Comparison of ENCODE assay signal across 9 mouse cellular contexts in genomic region chr5:114467430-114467829, GRCm38 (mm10). TPM values are rescaled to one million over a fixed set of nuclear protein-coding genes. Genes with fewer than 3 reads are reported as not detected.
A peak's percentile ranks its signal among the peaks of the same experiment; 100 is the strongest.
DNase-seq lines count a peak whose midpoint lies in the region; ATAC-seq and TF ChIP-seq lines count a peak whose summit lies in the region.
"Had no signal": no experiment of that assay in that cellular context is flagged by ENCODE, and none has a peak within 500 bp of the region (broad histone marks: within the 10 kb centered on the region; RNA-seq: fewer than 3 reads in every experiment).

No protein-coding gene starts in this region.

- peak overlapping the region; percentile 84 for H3K27ac ChIP-seq in embryonic facial prominence, embryonic 11.5 days (replicated peaks; ENCODE audit: low read depth, low read length)
- H3K27ac ChIP-seq in heart, embryonic 11.5 days (ENCODE audit: low read depth, low read length), result peak overlapping the region; percentile 78
- H3K27ac ChIP-seq in limb, embryonic 14.5 days (replicated peaks; ENCODE audit: low read depth, low read length), result 0 out of 2 replicates have a peak overlapping the region, but pooled peaks have one; percentile 39
- peak overlapping the region; percentile 83 for H3K27ac ChIP-seq in midbrain, embryonic 16.5 days (ENCODE audit: low read length)
- H3K27ac ChIP-seq: macrophage had no signal

- WGBS in embryonic facial prominence, embryonic 11.5 days, result 0% methylated on average over 11 of the region's 13 CpGs
- WGBS in heart, embryonic 11.5 days (ENCODE audit: insufficient replicate concordance), result 2% methylated on average over 10 of the region's 13 CpGs
- under 1% methylated on average over 9 of the region's 13 CpGs for WGBS in limb, embryonic 14.5 days
- under 1% methylated on average over 12 of the region's 13 CpGs for WGBS in midbrain, embryonic 16.5 days

- H3K27me3 ChIP-seq in embryonic facial prominence, embryonic 11.5 days (ENCODE audit: control insufficient read depth, insufficient read depth, low read length), result no peaks in the 10 kb centered on the region
- H3K27me3 ChIP-seq in heart, embryonic 11.5 days (ENCODE audit: control insufficient read depth, insufficient read depth, low read length), result no peaks in the 10 kb centered on the region
- H3K27me3 ChIP-seq in limb, embryonic 14.5 days (ENCODE audit: control insufficient read depth, insufficient read depth, low read length), result no peaks in the 10 kb centered on the region
- no peaks in the 10 kb centered on the region for H3K27me3 ChIP-seq in midbrain, embryonic 16.5 days (ENCODE audit: control insufficient read depth, insufficient read depth, low read depth, low read length)

- TF ChIP-seq POLR2A in limb, embryonic 14.5 days (IDR thresholded peaks at IDR 0.05; ENCODE audit: borderline replicate concordance, extremely low read depth, insufficient read depth, insufficient read length), result no peak

- no peaks in the 10 kb centered on the region for H3K9me3 ChIP-seq in embryonic facial prominence, embryonic 11.5 days (replicated peaks; ENCODE audit: control insufficient read depth, low read length)
- H3K9me3 ChIP-seq in heart, embryonic 11.5 days (replicated peaks; ENCODE audit: control insufficient read depth, low read length), result no peaks in the 10 kb centered on the region
- H3K9me3 ChIP-seq in limb, embryonic 14.5 days (ENCODE audit: control insufficient read depth, low read length), result no peaks in the 10 kb centered on the region
- H3K9me3 ChIP-seq in midbrain, embryonic 16.5 days (replicated peaks; ENCODE audit: control insufficient read depth, low read length, poor library complexity, severe bottlenecking), result no peaks in the 10 kb centered on the region

- H3K4me3 ChIP-seq in embryonic facial prominence, embryonic 11.5 days (ENCODE audit: low read depth, low read length), result no peak overlapping the region
- H3K4me3 ChIP-seq in heart, embryonic 11.5 days (ENCODE audit: low read depth, low read length), result peak overlapping the region; percentile 32
- H3K4me3 ChIP-seq in limb, embryonic 14.5 days (replicated peaks; ENCODE audit: low read length), result peak overlapping the region; percentile 32
- peak overlapping the region; percentile 28 for H3K4me3 ChIP-seq in midbrain, embryonic 16.5 days (ENCODE audit: low read depth, low read length)

- peak overlapping the region; percentile 55 for H3K4me2 ChIP-seq in embryonic facial prominence, embryonic 11.5 days (ENCODE audit: low read depth, low read length)
- H3K4me2 ChIP-seq in heart, embryonic 11.5 days, result peak overlapping the region; percentile 58
- H3K4me2 ChIP-seq in limb, embryonic 14.5 days (replicated peaks; ENCODE audit: low read depth, low read length, severe bottlenecking), result peak overlapping the region; percentile 53
- peak overlapping the region; percentile 56 for H3K4me2 ChIP-seq in midbrain, embryonic 16.5 days (ENCODE audit: low read length)

- peak; percentile 64 for ATAC-seq in embryonic facial prominence, embryonic 11.5 days (replicated peaks; ENCODE audit: insufficient number of reproducible peaks, low FRiP score, low TSS enrichment, low read depth)
- peak; percentile 72 for ATAC-seq in heart, embryonic 11.5 days (replicated peaks; ENCODE audit: insufficient number of reproducible peaks, low FRiP score, low TSS enrichment)
- ATAC-seq in limb, embryonic 14.5 days (ENCODE audit: low FRiP score, low read depth), result peak; percentile 78
- peak; percentile 86 for ATAC-seq in midbrain, embryonic 16.5 days

- H3K9ac ChIP-seq in embryonic facial prominence, embryonic 11.5 days (replicated peaks; ENCODE audit: low read length), result peak overlapping the region; percentile 47
- peak overlapping the region; percentile 49; the same call in 1 of the 2 replicates for H3K9ac ChIP-seq in heart, embryonic 11.5 days (ENCODE audit: low read depth, low read length)
- H3K9ac ChIP-seq in limb, embryonic 14.5 days (ENCODE audit: low read depth, low read length, severe bottlenecking), result peak overlapping the region; percentile 50
- peak overlapping the region; percentile 62 for H3K9ac ChIP-seq in midbrain, embryonic 16.5 days (ENCODE audit: low read depth, low read length)

- peak; percentile 84 for DNase-seq in adrenal gland, postnatal 10 days
- peak; percentile 95 for DNase-seq in embryonic facial prominence, embryonic 11.5 days (ENCODE audit: low spot score)
- peak; percentile 38 for DNase-seq in kidney, adult 9 months
- peak; percentile 85 for DNase-seq in limb, embryonic 14.5 days (ENCODE audit: low spot score)
- DNase-seq in testis, postnatal 14 days (ENCODE audit: low spot score), result peak; percentile 30
- no peak for DNase-seq in urinary bladder, adult 18-20 months (ENCODE audit: low spot score in 2 of 2)

- peaks cover 9% of the 10 kb centered on the region for H3K4me1 ChIP-seq in embryonic facial prominence, embryonic 11.5 days (ENCODE audit: control insufficient read depth, insufficient read depth, low read length)
- peaks cover 20% of the 10 kb centered on the region for H3K4me1 ChIP-seq in heart, embryonic 11.5 days (ENCODE audit: control insufficient read depth, insufficient read depth, low read length)
- peaks cover 10% of the 10 kb centered on the region; the same call in 1 of the 2 replicates for H3K4me1 ChIP-seq in limb, embryonic 14.5 days (ENCODE audit: control insufficient read depth, insufficient read depth, low read length)
- peaks cover 26% of the 10 kb centered on the region for H3K4me1 ChIP-seq in midbrain, embryonic 16.5 days (ENCODE audit: control insufficient read depth, insufficient read depth, low read length)

- no peaks in the 10 kb centered on the region for H3K36me3 ChIP-seq in embryonic facial prominence, embryonic 11.5 days (replicated peaks; ENCODE audit: control insufficient read depth, insufficient read depth, low read depth, low read length)
- H3K36me3 ChIP-seq in heart, embryonic 11.5 days (ENCODE audit: control insufficient read depth, insufficient read depth, low read length), result no peaks in the 10 kb centered on the region
- H3K36me3 ChIP-seq in limb, embryonic 14.5 days (ENCODE audit: control insufficient read depth, insufficient read depth, low read length), result no peaks in the 10 kb centered on the region
- no peaks in the 10 kb centered on the region for H3K36me3 ChIP-seq in midbrain, embryonic 16.5 days (ENCODE audit: control insufficient read depth, insufficient read depth, low read length)

RNA-seq across cellular contexts. Expression of gene Mvk, which starts 23.4 kb away (rescaled TPM):
- total RNA-seq in adrenal gland, postnatal 10 days (2021), result 10 to 100 TPM; 18.9 to 22.8 TPM
- 53.0 and 60.9 TPM in 2 replicates for polyA plus RNA-seq in embryonic facial prominence, embryonic 11.5 days (2014; fragmentation: Nextera tagmentation; extraction: Ambion mirVana)
- 27.9 and 30.4 TPM in 2 replicates for polyA plus RNA-seq in heart, embryonic 11.5 days (2014; fragmentation: Nextera tagmentation; extraction: Ambion mirVana)
- 48.8 and 59.1 TPM in 2 replicates for polyA plus RNA-seq in limb, embryonic 14.5 days (2012; rRNA removed)
- 55.2 and 57.0 TPM in 2 replicates for polyA plus RNA-seq in limb, embryonic 14.5 days (2014; fragmentation: Nextera tagmentation; extraction: Ambion mirVana)
- 72.6 and 77.0 TPM in 2 replicates for polyA plus RNA-seq in midbrain, embryonic 16.5 days (2015; fragmentation: Nextera tagmentation; extraction: Ambion mirVana)

RNA-seq across cellular contexts. Expression of gene Mmab, which starts 23.6 kb away (rescaled TPM):
- 10 to 100 TPM; 15.2 to 17.5 TPM for total RNA-seq in adrenal gland, postnatal 10 days (2021)
- 22.4 and 27.2 TPM in 2 replicates for polyA plus RNA-seq in embryonic facial prominence, embryonic 11.5 days (2014; fragmentation: Nextera tagmentation; extraction: Ambion mirVana)
- polyA plus RNA-seq in heart, embryonic 11.5 days (2014; fragmentation: Nextera tagmentation; extraction: Ambion mirVana), result 25.4 and 31.5 TPM in 2 replicates
- 41.3 and 41.6 TPM in 2 replicates for polyA plus RNA-seq in limb, embryonic 14.5 days (2012; rRNA removed)
- 29.4 and 30.4 TPM in 2 replicates for polyA plus RNA-seq in limb, embryonic 14.5 days (2014; fragmentation: Nextera tagmentation; extraction: Ambion mirVana)
- polyA plus RNA-seq in midbrain, embryonic 16.5 days (2015; fragmentation: Nextera tagmentation; extraction: Ambion mirVana), result 35.9 and 38.7 TPM in 2 replicates

Comparison
In these comparisons a context has a peak if more than half of its experiments do, and no peak if none do; other contexts are left out.
1. DNase-seq: peak in adrenal gland, postnatal 10 days (single experiment), embryonic facial prominence, embryonic 11.5 days (single experiment), kidney, adult 9 months (single experiment), limb, embryonic 14.5 days (single experiment) and testis, postnatal 14 days (single experiment); none in urinary bladder, adult 18-20 months (0 of 2).
2. Peak in every context shown above with its lines, with median percentiles within 50 percentile points of each other: ATAC-seq, H3K27ac ChIP-seq, H3K4me2 ChIP-seq and H3K9ac ChIP-seq.